Mouse (Mus musculus) liver, embryonic 12.5 days (tissue): Measurements from ENCODE around the gene Caprin2. TPM values are rescaled to one million over a fixed set of nuclear protein-coding genes. Genes with fewer than 3 reads are reported as not detected.
"Not testable (repeated sequence)": the region's sequence is repeated elsewhere in the genome, so short reads cannot be mapped to it uniquely, and the experiment has no call there.

Experiments used
- ATAC-seq: fragments of 200-750 bp; cut with Nextera tagmentation; 2 replicates; pipeline ENCODE4 v1.8.0; 2017; ENCODE audit warnings: moderate number of reproducible peaks, mild to moderate bottlenecking, moderate library complexity
- H3K27ac ChIP-seq: fragments of 300-500 bp; sonication (generic); 2 replicates; pipeline ENCODE4 v1.5.1; 2016; ENCODE audit warnings: mild to moderate bottlenecking
- H3K27me3 ChIP-seq: fragments of 300-500 bp; sonication (generic); replicated peaks from 2 replicates; pipeline ENCODE4 v1.6.1; 2016; ENCODE audit warnings: mild to moderate bottlenecking, moderate library complexity
- H3K36me3 ChIP-seq: fragments of 300-500 bp; sonication (generic); 2 replicates; pipeline ENCODE4 v1.6.1; 2016; ENCODE audit warnings: mild to moderate bottlenecking, moderate library complexity
- H3K4me1 ChIP-seq: fragments of 300-500 bp; sonication (generic); 2 replicates; pipeline ENCODE4 v1.6.1; 2016
- H3K4me2 ChIP-seq: fragments of 300-500 bp; sonication (generic); 2 replicates; pipeline ENCODE4 v1.6.1; 2016; ENCODE audit warnings: mild to moderate bottlenecking, moderate library complexity
- H3K4me3 ChIP-seq: fragments of 300-500 bp; sonication (generic); 2 replicates; pipeline ENCODE4 v1.5.1; 2016; ENCODE audit warnings: mild to moderate bottlenecking, moderate library complexity
- H3K9ac ChIP-seq: fragments of 300-500 bp; sonication (generic); 2 replicates; pipeline ENCODE4 v1.6.1; 2016; ENCODE audit warnings: mild to moderate bottlenecking, moderate library complexity
- H3K9me3 ChIP-seq: fragments of 300-500 bp; sonication (generic); replicated peaks from 2 replicates; pipeline ENCODE4 v1.6.1; 2016; ENCODE audit warnings: mild to moderate bottlenecking, moderate library complexity
- WGBS: fragments of 180-500 bp; shearing (Covaris S2); methylation state at CpG from one replicate; pipeline ENCODE4 v1.1.7; 2016; ENCODE audit not compliant: insufficient replicate concordance; 5-methylcytosine and 5-hydroxymethylcytosine counted together
- polyA plus RNA-seq: library from polyadenylated mRNA; unstranded; fragments of >200 nt; fragmentation: Nextera tagmentation; extraction: Ambion mirVana; gene quantifications from 2 replicates; pipeline ENCODE4 v1.2.1, GENCODE M21; 2016

Caprin2 gene
- polyA plus RNA-seq, 1 experiment from 2014 or later = 10.8 TPM

DNA sequence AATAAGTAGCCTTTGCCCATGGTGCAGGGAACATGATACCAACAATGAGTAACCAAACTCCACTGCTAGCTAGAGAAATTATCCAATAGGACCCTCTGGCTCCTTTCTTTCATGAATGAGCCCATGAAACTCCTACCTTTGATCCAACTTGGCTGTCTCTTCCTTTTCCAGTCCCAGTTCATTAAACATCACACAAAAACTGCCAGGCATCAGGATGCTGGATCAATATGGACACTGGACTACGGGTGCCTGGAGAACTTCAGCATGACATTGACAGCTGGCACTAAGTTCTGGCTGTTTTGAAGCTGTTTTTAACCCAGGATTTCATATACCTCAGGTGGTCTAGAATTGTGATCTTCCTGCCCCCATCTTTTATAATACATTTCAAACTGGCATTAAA is 21.6 kb upstream of the Caprin2 start:
- no peaks in the 10 kb centered on the region for H3K27me3 ChIP-seq
- H3K4me1 ChIP-seq = no peaks in the 10 kb centered on the region
- WGBS = 56% methylated on average over 1 of the region's 1 CpGs
- no peak overlapping the region for H3K9ac ChIP-seq
- no peak for ATAC-seq
- H3K36me3 ChIP-seq = peaks cover 20% of the 10 kb centered on the region
- no peaks in the 10 kb centered on the region for H3K9me3 ChIP-seq
- H3K27ac ChIP-seq = no peak overlapping the region
- H3K4me2 ChIP-seq = no peak overlapping the region
- no peak overlapping the region for H3K4me3 ChIP-seq

DNA sequence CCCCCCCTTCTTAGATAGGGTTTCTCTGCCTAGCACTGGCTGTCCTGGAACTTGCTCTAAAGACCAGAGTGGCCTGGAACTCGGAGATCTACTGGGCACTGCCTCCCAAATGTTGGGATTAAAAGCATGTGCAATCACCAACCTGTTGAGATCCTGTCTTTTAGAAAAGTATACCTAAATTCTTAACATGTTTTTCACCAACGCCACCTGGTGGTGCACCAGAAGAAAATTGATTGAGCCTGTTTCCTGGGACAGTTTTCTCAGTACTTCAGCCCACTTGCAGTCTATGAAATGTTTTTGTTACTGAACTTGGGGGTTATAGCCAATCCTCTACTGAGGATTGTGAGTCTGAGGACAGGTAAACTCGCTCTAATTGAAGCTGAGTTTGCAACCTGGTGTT is 20.8 kb upstream of the Caprin2 start:
- H3K27me3 ChIP-seq = no peaks in the 10 kb centered on the region
- no peak overlapping the region for H3K27ac ChIP-seq
- ATAC-seq = no peak
- H3K4me2 ChIP-seq = no peak overlapping the region
- WGBS = 21% methylated on average over 3 of the region's 3 CpGs
- H3K9me3 ChIP-seq = no peaks in the 10 kb centered on the region
- no peaks in the 10 kb centered on the region for H3K4me1 ChIP-seq
- no peak overlapping the region for H3K9ac ChIP-seq
- no peak overlapping the region for H3K4me3 ChIP-seq
- peaks cover 20% of the 10 kb centered on the region for H3K36me3 ChIP-seq

DNA sequence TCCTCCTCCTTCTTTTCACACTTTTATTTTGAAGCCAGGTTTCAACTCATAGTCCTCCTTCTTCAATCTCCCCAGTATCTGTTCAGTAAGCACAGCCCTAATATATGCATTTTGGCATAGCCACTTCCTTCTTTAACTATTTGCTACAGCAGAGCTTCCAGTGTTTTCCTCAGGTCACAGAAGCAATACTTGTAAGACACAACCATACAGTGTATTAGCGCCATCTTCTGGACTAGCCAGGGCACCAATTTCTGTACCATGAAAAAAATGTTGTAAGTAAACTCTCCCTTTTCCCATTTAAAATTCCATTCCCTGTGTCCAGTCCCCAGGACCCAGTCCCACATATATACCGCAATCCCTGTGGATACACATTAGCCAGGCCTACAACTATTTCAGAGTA is 17.9 kb upstream of the Caprin2 start:
- Histone ChIP-seq H3K4me1 (no peaks in the 10 kb centered on the region), H3K9ac (no peak overlapping the region), H3K36me3 (0 out of 2 replicates have a peak, but pooled peaks cover under 1% of the 10 kb centered on the region), H3K4me3 (no peak overlapping the region), H3K9me3 (no peaks in the 10 kb centered on the region), H3K27me3 (no peaks in the 10 kb centered on the region), H3K27ac (no peak overlapping the region), H3K4me2 (no peak overlapping the region)
- 0 out of 2 replicates have a peak, but pooled peaks have one; percentile 35 for ATAC-seq
- WGBS = 3% methylated on average over 2 of the region's 2 CpGs

DNA sequence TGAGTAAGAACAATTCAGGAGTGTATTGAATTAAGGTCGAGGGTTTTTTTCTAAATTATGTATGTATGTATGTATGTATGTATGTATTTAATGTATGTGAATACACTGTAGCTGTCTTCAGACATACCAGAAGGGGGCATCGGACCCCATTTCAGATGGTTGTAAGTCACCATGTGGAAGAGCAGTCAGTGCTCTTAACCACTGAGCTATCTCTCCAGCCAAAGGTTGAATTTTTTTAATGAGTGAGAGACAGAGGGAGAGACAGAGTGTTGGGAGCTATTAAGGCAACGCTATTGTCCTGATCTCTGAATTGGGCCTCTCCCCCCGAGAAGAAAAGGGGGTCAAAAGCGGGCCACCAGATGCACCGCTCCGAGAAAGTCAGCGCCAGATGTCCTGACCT is 15.9 kb upstream of the Caprin2 start:
- H3K9ac ChIP-seq, H3K9me3 ChIP-seq, H3K4me1 ChIP-seq, H3K27me3 ChIP-seq, H3K27ac ChIP-seq, H3K4me3 ChIP-seq, H3K36me3 ChIP-seq, ATAC-seq, H3K4me2 ChIP-seq: not testable (repeated sequence)
- WGBS = 55% methylated on average over 8 of the region's 8 CpGs

DNA sequence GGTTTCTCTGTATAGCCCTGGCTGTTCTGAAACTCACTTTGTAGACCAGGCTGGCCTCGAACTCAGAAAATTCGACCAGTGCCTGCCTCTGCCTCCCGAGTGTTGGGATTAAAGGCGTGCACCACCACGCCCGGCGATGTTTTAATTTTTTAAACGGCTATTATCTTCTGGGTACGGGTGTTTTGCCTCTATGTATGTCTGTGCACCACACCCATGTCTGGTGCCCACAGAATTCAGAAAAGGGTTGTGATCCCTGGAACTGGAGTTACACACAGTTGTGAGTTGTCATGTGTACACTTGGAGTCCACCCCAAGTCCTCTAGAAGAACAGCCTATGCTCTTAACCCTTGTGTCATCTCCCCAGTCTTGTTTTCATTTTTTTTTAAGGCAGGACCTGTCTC is 10.9 kb upstream of the Caprin2 start:
- Histone ChIP-seq H3K9ac (no peak overlapping the region), H3K9me3 (no peaks in the 10 kb centered on the region), H3K4me2 (no peak overlapping the region), H3K27me3 (no peaks in the 10 kb centered on the region), H3K27ac (no peak overlapping the region), H3K4me1 (peaks cover 5% of the 10 kb centered on the region), H3K4me3 (no peak overlapping the region), H3K36me3 (no peaks in the 10 kb centered on the region)
- peak; percentile 61; the same call in 1 of the 2 replicates for ATAC-seq
- 58% methylated on average over 9 of the region's 9 CpGs for WGBS

DNA sequence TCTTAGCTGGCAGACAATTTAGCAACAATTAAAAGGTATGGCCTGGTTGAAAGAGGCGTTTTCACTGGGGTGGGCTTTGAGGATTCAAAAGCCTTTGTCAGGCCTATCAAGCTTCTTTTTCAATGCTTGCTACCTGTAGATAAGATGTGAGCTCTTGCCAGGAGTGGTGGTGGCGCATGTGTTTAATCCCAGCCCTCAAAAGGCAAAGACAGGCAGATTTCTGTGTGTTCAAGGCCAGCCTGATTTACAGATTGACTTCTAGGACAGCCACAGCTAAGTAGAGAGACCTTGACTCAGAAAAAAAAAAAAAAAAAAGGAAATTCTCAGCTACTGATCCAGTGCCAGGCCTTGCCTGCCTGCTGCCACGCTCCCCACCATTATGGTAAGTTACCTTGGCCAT is 6.7 kb upstream of the Caprin2 start:
- no peaks in the 10 kb centered on the region for H3K27me3 ChIP-seq
- no peak overlapping the region for H3K9ac ChIP-seq
- H3K4me2 ChIP-seq = no peak overlapping the region
- H3K4me3 ChIP-seq = no peak overlapping the region
- no peak for ATAC-seq
- peaks cover 5% of the 10 kb centered on the region for H3K4me1 ChIP-seq
- no peaks in the 10 kb centered on the region for H3K36me3 ChIP-seq
- WGBS = 49% methylated on average over 3 of the region's 3 CpGs
- H3K9me3 ChIP-seq = no peaks in the 10 kb centered on the region
- no peak overlapping the region for H3K27ac ChIP-seq

DNA sequence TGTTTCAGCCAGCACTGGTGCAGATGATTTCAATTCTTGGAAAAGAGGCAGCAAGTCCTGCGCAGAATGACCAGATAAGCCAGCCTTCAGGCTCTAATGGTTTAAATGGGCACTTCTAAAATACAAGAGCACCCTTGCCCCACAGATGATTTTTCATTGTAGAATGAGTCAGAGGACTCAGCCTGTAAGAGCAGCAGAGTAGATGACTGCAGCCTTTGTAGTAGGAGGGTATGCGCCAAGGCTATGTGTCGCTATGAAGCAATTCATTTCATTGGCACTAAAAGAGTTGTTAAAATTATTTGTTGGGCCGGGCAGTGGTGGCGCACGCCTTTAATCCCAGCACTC is 442 bp upstream of the Caprin2 start:
- peak overlapping the region; percentile 82 for H3K4me3 ChIP-seq
- H3K36me3 ChIP-seq = no peaks in the 10 kb centered on the region
- no peak; the same call in 1 of the 2 replicates for ATAC-seq
- WGBS = 39% methylated on average over 6 of the region's 6 CpGs
- H3K27me3 ChIP-seq = no peaks in the 10 kb centered on the region
- peak overlapping the region; percentile 87 for H3K9ac ChIP-seq
- peak overlapping the region; percentile 87 for H3K27ac ChIP-seq
- no peaks in the 10 kb centered on the region for H3K9me3 ChIP-seq
- H3K4me1 ChIP-seq = peaks cover 34% of the 10 kb centered on the region
- H3K4me2 ChIP-seq = peak overlapping the region; percentile 91

DNA sequence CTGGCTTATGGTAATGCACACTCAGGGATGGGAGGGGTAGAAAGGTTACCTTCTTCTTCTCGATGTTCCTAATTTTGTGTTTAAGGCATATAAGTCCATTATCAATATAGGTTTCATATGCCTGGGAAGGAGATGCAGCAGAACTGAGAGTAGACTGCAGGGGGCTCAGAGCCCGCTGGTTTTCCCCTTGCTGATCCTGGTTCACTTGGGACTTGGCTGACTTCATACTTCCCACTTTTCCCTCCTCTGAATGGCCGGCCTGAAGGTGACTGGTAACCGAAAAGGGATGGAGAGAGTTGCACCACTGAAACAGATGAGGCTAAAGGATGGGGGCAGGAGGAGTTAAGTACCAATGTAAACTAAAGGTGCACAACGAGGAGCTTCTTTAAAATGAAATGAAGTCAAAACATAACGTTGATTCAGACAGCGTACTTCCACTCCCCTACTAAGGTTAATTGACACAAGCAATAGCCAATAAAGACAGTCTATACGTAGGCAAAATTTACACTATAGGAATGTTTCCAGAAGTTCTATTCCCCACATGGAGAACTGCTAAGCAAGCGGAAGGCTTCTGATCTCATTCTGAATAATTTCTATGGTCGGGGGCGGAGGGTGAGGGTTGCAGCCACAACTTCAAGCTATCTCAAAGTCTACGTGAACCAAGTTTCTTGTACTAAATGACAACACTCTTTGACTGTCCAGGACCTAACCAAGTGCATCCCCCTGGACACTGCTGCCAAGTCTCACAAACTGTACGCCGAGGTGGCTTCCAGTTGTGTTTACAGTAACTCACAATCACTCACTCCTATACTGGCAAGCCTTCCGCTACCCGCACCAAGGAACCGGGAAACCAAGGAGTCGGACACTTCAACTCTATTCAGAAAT is 907 bp downstream of the Caprin2 start:
- Histone ChIP-seq H3K9me3 (no peaks in the 10 kb centered on the region), H3K4me3 (peak overlapping the region; percentile 82), H3K36me3 (no peaks in the 10 kb centered on the region), H3K4me2 (peak overlapping the region; percentile 91), H3K27me3 (no peaks in the 10 kb centered on the region), H3K4me1 (peaks cover 34% of the 10 kb centered on the region), H3K27ac (peak overlapping the region; percentile 87), H3K9ac (peak overlapping the region; percentile 87)
- no peak; the same call in 1 of the 2 replicates for ATAC-seq
- WGBS = 9% methylated on average over 18 of the region's 18 CpGs

DNA sequence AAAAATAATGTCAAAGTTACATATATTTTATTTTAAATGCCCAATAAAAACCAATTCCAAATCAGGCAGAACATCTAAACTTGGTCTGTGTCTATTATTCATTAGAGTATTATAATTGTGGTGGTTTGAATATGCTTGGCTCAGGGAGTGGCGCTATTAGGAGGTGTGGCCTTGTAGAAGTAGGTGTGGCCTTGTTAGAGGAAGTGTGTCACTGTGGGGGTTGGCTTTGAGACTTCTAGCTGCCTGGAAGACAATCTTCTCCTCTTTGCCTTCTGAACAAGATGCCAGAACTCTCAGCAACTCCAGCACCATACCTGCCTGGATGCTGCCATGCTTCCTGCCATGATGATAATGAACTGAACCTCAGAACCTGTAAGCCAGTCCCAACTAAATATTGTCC is 22.1 kb downstream of the Caprin2 start:
- H3K27ac ChIP-seq = no peak overlapping the region
- no peak overlapping the region for H3K9ac ChIP-seq
- H3K4me3 ChIP-seq = no peak overlapping the region
- H3K36me3 ChIP-seq = 0 out of 2 replicates have a peak, but pooled peaks cover 6% of the 10 kb centered on the region
- H3K9me3 ChIP-seq = no peaks in the 10 kb centered on the region
- no peaks in the 10 kb centered on the region for H3K27me3 ChIP-seq
- WGBS = 92% methylated on average over 1 of the region's 1 CpGs
- no peak for ATAC-seq
- H3K4me2 ChIP-seq = no peak overlapping the region
- no peaks in the 10 kb centered on the region for H3K4me1 ChIP-seq

DNA sequence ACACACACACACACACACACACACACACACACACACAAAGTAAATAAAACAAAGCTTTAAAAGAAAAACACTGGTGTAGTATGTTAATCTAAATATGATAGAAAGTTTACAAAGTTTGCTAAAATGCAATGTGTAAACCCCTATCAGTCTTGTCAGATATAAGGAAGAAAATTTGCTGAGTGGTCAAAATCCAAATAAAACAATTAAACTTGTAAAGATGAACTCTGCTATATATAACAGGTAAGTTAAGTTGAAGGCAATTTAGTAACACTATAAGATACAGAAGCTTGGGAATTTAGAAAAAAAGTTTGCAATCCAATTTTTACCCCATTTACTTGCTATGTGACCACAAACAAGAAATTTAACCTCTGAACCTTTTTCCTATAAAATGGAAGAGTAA is 50.4 kb downstream of the Caprin2 start:
- no peak overlapping the region for H3K27ac ChIP-seq
- peaks cover 7% of the 10 kb centered on the region; the same call in 1 of the 2 replicates for H3K36me3 ChIP-seq
- no peak overlapping the region for H3K9ac ChIP-seq
- no peak for ATAC-seq
- H3K9me3 ChIP-seq = no peaks in the 10 kb centered on the region
- no peak overlapping the region for H3K4me3 ChIP-seq
- no peaks in the 10 kb centered on the region for H3K4me1 ChIP-seq
- no peaks in the 10 kb centered on the region for H3K27me3 ChIP-seq
- H3K4me2 ChIP-seq = no peak overlapping the region

DNA sequence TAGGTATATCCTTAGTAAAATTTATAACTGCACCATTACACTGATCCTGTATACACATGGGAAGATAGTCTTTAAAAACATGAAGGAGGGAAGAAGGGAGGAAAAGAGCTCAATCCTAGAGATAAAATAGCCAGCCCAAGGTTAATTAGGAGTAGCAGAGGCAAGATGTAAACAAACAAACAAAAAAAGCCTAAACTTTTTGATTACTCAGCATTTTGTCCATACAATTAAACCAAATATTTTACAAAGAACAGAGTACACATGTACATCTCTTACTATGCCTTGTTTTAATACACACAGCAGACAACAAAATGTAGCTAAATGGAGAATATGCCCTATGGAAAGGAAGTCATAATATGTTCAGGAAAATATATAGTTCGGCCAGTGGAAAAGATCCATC is 54.3 kb downstream of the Caprin2 start:
- 67% methylated on average over 1 of the region's 1 CpGs for WGBS
- peaks cover 5% of the 10 kb centered on the region; the same call in 1 of the 2 replicates for H3K36me3 ChIP-seq
- H3K27me3 ChIP-seq = no peaks in the 10 kb centered on the region
- no peak for ATAC-seq
- no peaks in the 10 kb centered on the region for H3K4me1 ChIP-seq
- H3K9ac ChIP-seq = no peak overlapping the region
- no peaks in the 10 kb centered on the region for H3K9me3 ChIP-seq
- H3K27ac ChIP-seq = no peak overlapping the region
- H3K4me2 ChIP-seq = no peak overlapping the region
- no peak overlapping the region for H3K4me3 ChIP-seq

DNA sequence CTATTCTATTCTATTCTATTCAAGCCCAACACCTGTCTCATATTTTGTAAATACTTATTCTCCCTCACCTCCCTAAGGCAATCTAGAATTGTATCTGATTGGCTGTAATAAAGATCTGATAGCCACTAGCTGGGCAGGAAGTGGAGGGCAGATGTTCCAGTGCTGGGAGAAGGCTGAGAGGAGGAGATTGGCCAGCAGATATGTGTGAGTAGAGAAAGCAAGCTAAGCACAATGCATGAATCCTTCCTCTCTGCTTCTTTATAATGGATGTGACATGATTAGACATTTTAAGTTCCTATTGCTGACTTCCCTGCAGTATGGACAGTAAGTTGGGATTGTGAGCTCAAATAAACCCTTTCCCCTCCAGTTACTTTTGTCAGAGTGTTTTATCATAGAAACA is 57.6 kb downstream of the Caprin2 start:
- no peak overlapping the region for H3K27ac ChIP-seq
- no peak overlapping the region for H3K9ac ChIP-seq
- ATAC-seq = no peak
- no peak overlapping the region for H3K4me3 ChIP-seq
- H3K27me3 ChIP-seq = no peaks in the 10 kb centered on the region
- H3K4me1 ChIP-seq = no peaks in the 10 kb centered on the region
- no peak overlapping the region for H3K4me2 ChIP-seq
- no peaks in the 10 kb centered on the region for H3K9me3 ChIP-seq
- no peaks in the 10 kb centered on the region for H3K36me3 ChIP-seq

DNA sequence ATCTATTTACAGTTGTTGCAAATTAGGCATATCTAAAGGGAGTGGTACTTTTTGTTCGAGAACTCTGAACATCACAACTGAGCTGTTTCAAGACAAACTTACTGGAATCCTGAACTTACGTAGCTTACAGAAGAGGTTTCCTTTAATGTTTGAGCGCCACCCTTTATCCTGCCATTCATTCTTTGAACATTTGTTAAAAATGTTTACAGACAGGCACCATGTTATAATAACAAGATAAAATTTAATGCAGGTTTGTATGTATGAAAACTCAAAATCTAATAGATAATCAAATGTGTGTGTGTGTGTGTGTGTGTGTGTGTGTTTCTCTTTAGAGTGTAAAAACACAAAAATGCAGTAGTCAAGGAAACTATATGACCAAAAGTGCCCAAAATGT is 64.3 kb downstream of the Caprin2 start:
- 13% methylated on average over 3 of the region's 3 CpGs for WGBS
- H3K27ac ChIP-seq = peak overlapping the region; percentile 67
- ATAC-seq = no peak
- H3K4me1 ChIP-seq = peaks cover 26% of the 10 kb centered on the region
- peak overlapping the region; percentile 82 for H3K9ac ChIP-seq
- peak overlapping the region; percentile 89 for H3K4me2 ChIP-seq
- no peaks in the 10 kb centered on the region for H3K9me3 ChIP-seq
- H3K36me3 ChIP-seq = peaks cover 7% of the 10 kb centered on the region
- H3K4me3 ChIP-seq = peak overlapping the region; percentile 82
- H3K27me3 ChIP-seq = no peaks in the 10 kb centered on the region
